Mouse (Mus musculus): ENCODE measurements around the gene Mboat7. TPM values are rescaled to one million over a fixed set of nuclear protein-coding genes. Genes with fewer than 3 reads are reported as not detected.

The Mboat7 gene
- polyA plus RNA-seq, 1 experiment = 156 TPM

GRCm38 (mm10) chr7:3675228-3675548 lies 18.1 kb downstream of the Mboat7 start:
- TF ChIP-seq CTCF (IDR thresholded peaks at IDR 0.05; ENCODE audit: extremely low read depth, insufficient read depth, low read length) (no peak), POLR2A (IDR thresholded peaks at IDR 0.05; ENCODE audit: extremely low read depth, insufficient read depth, low read length) (no peak)
- no peaks in the 10 kb centered on the region for H3K4me1 ChIP-seq (ENCODE audit: control insufficient read depth, insufficient read depth, low read length)
- H3K4me3 ChIP-seq (ENCODE audit: insufficient read depth, low read length) = no peak overlapping the region
- no peak overlapping the region for H3K27ac ChIP-seq (ENCODE audit: insufficient read depth, low read length)

GRCm38 (mm10) chr7:3674507-3675227 lies 18.7 kb downstream of the Mboat7 start:
- TF ChIP-seq POLR2A (IDR thresholded peaks at IDR 0.05; ENCODE audit: extremely low read depth, insufficient read depth, low read length) = no peak
- peak; percentile 86 for TF ChIP-seq CTCF (IDR thresholded peaks at IDR 0.05; ENCODE audit: extremely low read depth, insufficient read depth, low read length)
- Histone ChIP-seq H3K4me1 (ENCODE audit: control insufficient read depth, insufficient read depth, low read length) (no peaks in the 10 kb centered on the region), H3K4me3 (ENCODE audit: insufficient read depth, low read length) (no peak overlapping the region), H3K27ac (ENCODE audit: insufficient read depth, low read length) (no peak overlapping the region)

GRCm38 (mm10) chr7:3666921-3667391 lies 26.4 kb downstream of the Mboat7 start:
- Histone ChIP-seq H3K4me1 (ENCODE audit: control insufficient read depth, insufficient read depth, low read length) (peaks cover 2% of the 10 kb centered on the region; the same call in 1 of the 2 replicates), H3K4me3 (ENCODE audit: insufficient read depth, low read length) (no peak overlapping the region), H3K27ac (ENCODE audit: insufficient read depth, low read length) (no peak overlapping the region)
- TF ChIP-seq POLR2A (IDR thresholded peaks at IDR 0.05; ENCODE audit: extremely low read depth, insufficient read depth, low read length) (no peak), CTCF (IDR thresholded peaks at IDR 0.05; ENCODE audit: extremely low read depth, insufficient read depth, low read length) (no peak)

GRCm38 (mm10) chr7:3665215-3666114 lies 27.9 kb downstream of the Mboat7 start, which contains the start of gene Leng1:
Leng1 (minus strand) TSS chr7:3665840.
- H3K27ac ChIP-seq (ENCODE audit: insufficient read depth, low read length) = peak within 1 kb of the TSS; percentile 29; the same call in 1 of the 2 replicates
- H3K4me3 ChIP-seq (ENCODE audit: insufficient read depth, low read length) = peak within 1 kb of the TSS; percentile 59
- peaks cover 2% of the 10 kb centered on the region; the same call in 1 of the 2 replicates for H3K4me1 ChIP-seq (ENCODE audit: control insufficient read depth, insufficient read depth, low read length)
- peak; percentile 82 for TF ChIP-seq POLR2A (IDR thresholded peaks at IDR 0.05; ENCODE audit: extremely low read depth, insufficient read depth, low read length)
- TF ChIP-seq CTCF (IDR thresholded peaks at IDR 0.05; ENCODE audit: extremely low read depth, insufficient read depth, low read length) = no peak

- Histone ChIP-seq H3K4me3 (ENCODE audit: insufficient read depth, low read length) (peak overlapping the region; percentile 59), H3K4me1 (ENCODE audit: control insufficient read depth, insufficient read depth, low read length) (peaks cover 2% of the 10 kb centered on the region; the same call in 1 of the 2 replicates), H3K27ac (ENCODE audit: insufficient read depth, low read length) (no peak overlapping the region)
- no peak for TF ChIP-seq POLR2A (IDR thresholded peaks at IDR 0.05; ENCODE audit: extremely low read depth, insufficient read depth, low read length)
- TF ChIP-seq CTCF (IDR thresholded peaks at IDR 0.05; ENCODE audit: extremely low read depth, insufficient read depth, low read length) = no peak
Observed at GRCm38 (mm10) chr7:3664524-3665214, 28.7 kb downstream of the Mboat7 start.

GRCm38 (mm10) chr7:3658578-3658977 lies 34.7 kb downstream of the Mboat7 start:
- TF ChIP-seq POLR2A (IDR thresholded peaks at IDR 0.05; ENCODE audit: extremely low read depth, insufficient read depth, low read length) (no peak), CTCF (IDR thresholded peaks at IDR 0.05; ENCODE audit: extremely low read depth, insufficient read depth, low read length) (no peak)
- Histone ChIP-seq H3K4me1 (ENCODE audit: control insufficient read depth, insufficient read depth, low read length) (no peaks in the 10 kb centered on the region), H3K4me3 (ENCODE audit: insufficient read depth, low read length) (no peak overlapping the region), H3K27ac (ENCODE audit: insufficient read depth, low read length) (no peak overlapping the region)

- no peak overlapping the region for H3K27ac ChIP-seq (ENCODE audit: insufficient read depth, low read length)
- no peaks in the 10 kb centered on the region for H3K4me1 ChIP-seq (ENCODE audit: control insufficient read depth, insufficient read depth, low read length)
- TF ChIP-seq CTCF (IDR thresholded peaks at IDR 0.05; ENCODE audit: extremely low read depth, insufficient read depth, low read length) = no peak
- TF ChIP-seq POLR2A (IDR thresholded peaks at IDR 0.05; ENCODE audit: extremely low read depth, insufficient read depth, low read length) = no peak
- no peak overlapping the region for H3K4me3 ChIP-seq (ENCODE audit: insufficient read depth, low read length)
Observed at GRCm38 (mm10) chr7:3656966-3657365, 36.4 kb downstream of the Mboat7 start.

- TF ChIP-seq CTCF (IDR thresholded peaks at IDR 0.05; ENCODE audit: extremely low read depth, insufficient read depth, low read length) (no peak), POLR2A (IDR thresholded peaks at IDR 0.05; ENCODE audit: extremely low read depth, insufficient read depth, low read length) (no peak)
- H3K4me3 ChIP-seq (ENCODE audit: insufficient read depth, low read length) = peak overlapping the region; percentile 50
- H3K4me1 ChIP-seq (ENCODE audit: control insufficient read depth, insufficient read depth, low read length) = peaks cover 9% of the 10 kb centered on the region
- H3K27ac ChIP-seq (ENCODE audit: insufficient read depth, low read length) = no peak overlapping the region
Observed at GRCm38 (mm10) chr7:3646641-3647040, 46.7 kb downstream of the Mboat7 start.

- TF ChIP-seq CTCF (IDR thresholded peaks at IDR 0.05; ENCODE audit: extremely low read depth, insufficient read depth, low read length) = no peak
- TF ChIP-seq POLR2A (IDR thresholded peaks at IDR 0.05; ENCODE audit: extremely low read depth, insufficient read depth, low read length) = no peak
- Histone ChIP-seq H3K4me3 (ENCODE audit: insufficient read depth, low read length) (peak overlapping the region; percentile 50), H3K4me1 (ENCODE audit: control insufficient read depth, insufficient read depth, low read length) (peaks cover 9% of the 10 kb centered on the region), H3K27ac (ENCODE audit: insufficient read depth, low read length) (no peak overlapping the region)
Observed at GRCm38 (mm10) chr7:3646188-3646587, 47.1 kb downstream of the Mboat7 start.
